14 mouse cellular contexts compared by ENCODE assay signal in the genomic region with DNA sequence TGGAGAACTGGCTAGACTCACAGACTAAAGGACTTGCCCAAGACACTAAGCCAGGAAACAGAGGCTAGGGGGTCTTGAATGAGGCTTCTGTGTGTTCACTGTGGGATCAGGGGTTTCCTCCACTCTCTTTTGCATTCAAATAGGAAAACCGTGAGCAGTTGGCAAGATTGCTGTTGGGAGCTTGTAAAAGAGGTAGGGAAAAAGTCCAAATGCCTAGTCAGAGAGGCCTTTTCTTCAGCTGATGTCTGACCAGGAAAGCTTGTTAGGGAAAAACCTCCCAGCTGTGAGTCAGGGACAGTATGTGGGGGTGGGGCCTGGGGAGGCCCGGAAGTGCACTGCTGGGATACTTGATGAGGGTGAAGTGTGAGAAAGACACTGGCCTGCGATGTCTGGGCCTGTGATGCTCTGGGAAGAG. TPM values are rescaled to one million over a fixed set of nuclear protein-coding genes. Genes with fewer than 3 reads are reported as not detected.
A peak's percentile ranks its signal among the peaks of the same experiment; 100 is the strongest.
DNase-seq lines count a peak whose midpoint lies in the region; ATAC-seq and TF ChIP-seq lines count a peak whose summit lies in the region.
"Had no signal": no experiment of that assay in that cellular context is flagged by ENCODE, and none has a peak within 500 bp of the region (broad histone marks: within the 10 kb centered on the region; RNA-seq: fewer than 3 reads in every experiment).

No protein-coding gene starts in this region.

- no peaks in the 10 kb centered on the region for H3K27me3 ChIP-seq in kidney, embryonic 15.5 days
- H3K27me3 ChIP-seq in hindbrain, embryonic 15.5 days, result no peaks in the 10 kb centered on the region; the same call in 1 of the 2 replicates
- H3K27me3 ChIP-seq in midbrain, postnatal 0 days (ENCODE audit: insufficient read depth, low read length), result no peaks in the 10 kb centered on the region

- no peak for TF ChIP-seq CTCF in midbrain, postnatal 0 days (IDR thresholded peaks at IDR 0.05)

- peak; percentile 18 to 44 for DNase-seq in kidney, postnatal 4 days
- peak; percentile 93 for DNase-seq in R1 (ENCODE audit: low read depth, low spot score)
- DNase-seq in midbrain, postnatal 0 days (ENCODE audit: low spot score), result peak; percentile 66
- no peak for DNase-seq in adrenal gland, adult 18-20 months (ENCODE audit: low spot score in 2 of 2)
- DNase-seq in heart, postnatal 36 days, result no peak
- DNase-seq in retina, embryonic 14.5 days (ENCODE audit: low spot score), result no peak
- DNase-seq: adrenal gland, adult 8-10 months; cerebellum, adult 2 months had no signal

- intact Hi-C loops in heart, postnatal 36 days (cut with DNase I), result no loop called here

- H3K4me3 ChIP-seq in kidney, embryonic 15.5 days (replicated peaks), result no peak overlapping the region
- H3K4me3 ChIP-seq in hindbrain, embryonic 15.5 days, result no peak overlapping the region
- H3K4me3 ChIP-seq in midbrain, postnatal 0 days (ENCODE audit: low read depth, low read length), result no peak overlapping the region
- H3K4me3 ChIP-seq: embryonic facial prominence, embryonic 12.5 days; heart, embryonic 15.5 days; myocyte had no signal

- peaks cover 8% of the 10 kb centered on the region for H3K4me1 ChIP-seq in kidney, embryonic 15.5 days
- no peaks in the 10 kb centered on the region for H3K4me1 ChIP-seq in hindbrain, embryonic 15.5 days (replicated peaks)
- H3K4me1 ChIP-seq in midbrain, postnatal 0 days (ENCODE audit: insufficient read depth, low read length), result no peaks in the 10 kb centered on the region
- H3K4me1 ChIP-seq: embryonic facial prominence, embryonic 12.5 days had no signal

- H3K36me3 ChIP-seq in kidney, embryonic 15.5 days, result no peaks in the 10 kb centered on the region
- H3K36me3 ChIP-seq in hindbrain, embryonic 15.5 days, result no peaks in the 10 kb centered on the region
- H3K36me3 ChIP-seq in midbrain, postnatal 0 days (ENCODE audit: insufficient read depth, low read length), result no peaks in the 10 kb centered on the region
- H3K36me3 ChIP-seq: embryonic facial prominence, embryonic 12.5 days; heart, embryonic 15.5 days had no signal

- no peak overlapping the region for H3K27ac ChIP-seq in kidney, embryonic 15.5 days
- 0 out of 2 replicates have a peak overlapping the region, but pooled peaks have one; percentile 36 for H3K27ac ChIP-seq in hindbrain, embryonic 15.5 days (replicated peaks)
- H3K27ac ChIP-seq in midbrain, postnatal 0 days (ENCODE audit: low read depth, low read length), result peak overlapping the region; percentile 47; the same call in 1 of the 2 replicates
- H3K27ac ChIP-seq: embryonic facial prominence, embryonic 12.5 days; heart, embryonic 15.5 days had no signal

- ATAC-seq in kidney, embryonic 15.5 days (replicated peaks; ENCODE audit: low FRiP score), result no peak
- ATAC-seq in hindbrain, embryonic 15.5 days (ENCODE audit: low FRiP score, low read depth), result peak; percentile 84
- peak; percentile 52; the same call in 1 of the 2 replicates for ATAC-seq in midbrain, postnatal 0 days (ENCODE audit: low FRiP score)
- ATAC-seq: lung, postnatal 0 days had no signal

- H3K4me2 ChIP-seq in kidney, embryonic 15.5 days, result no peak overlapping the region
- H3K4me2 ChIP-seq in hindbrain, embryonic 15.5 days, result no peak overlapping the region
- no peak overlapping the region for H3K4me2 ChIP-seq in midbrain, postnatal 0 days (ENCODE audit: low read depth, low read length, poor library complexity, severe bottlenecking)
- H3K4me2 ChIP-seq: embryonic facial prominence, embryonic 12.5 days; heart, embryonic 15.5 days had no signal

- WGBS in kidney, embryonic 15.5 days, result 8% methylated on average over 3 of the region's 3 CpGs
- WGBS in hindbrain, embryonic 15.5 days, result 9% methylated on average over 3 of the region's 3 CpGs
- WGBS in midbrain, postnatal 0 days, result 23% methylated on average over 3 of the region's 3 CpGs

- no peaks in the 10 kb centered on the region for H3K9me3 ChIP-seq in kidney, embryonic 15.5 days (replicated peaks)
- H3K9me3 ChIP-seq in hindbrain, embryonic 15.5 days, result no peaks in the 10 kb centered on the region
- no peaks in the 10 kb centered on the region for H3K9me3 ChIP-seq in midbrain, postnatal 0 days (ENCODE audit: low read length)
- H3K9me3 ChIP-seq: embryonic facial prominence, embryonic 12.5 days; heart, embryonic 15.5 days had no signal

- H3K9ac ChIP-seq in kidney, embryonic 15.5 days, result no peak overlapping the region
- no peak overlapping the region for H3K9ac ChIP-seq in hindbrain, embryonic 15.5 days
- H3K9ac ChIP-seq in midbrain, postnatal 0 days (replicated peaks; ENCODE audit: low read length, poor library complexity, severe bottlenecking), result no peak overlapping the region
- H3K9ac ChIP-seq: embryonic facial prominence, embryonic 12.5 days; heart, embryonic 15.5 days had no signal

RNA-seq across cellular contexts. Expression of a gene that starts 29.0 kb away (rescaled TPM):
- polyA plus RNA-seq in kidney, embryonic 15.5 days (2015; fragmentation: Nextera tagmentation; extraction: Ambion mirVana), result 42.4 TPM in 2 replicates
- polyA plus RNA-seq in hindbrain, embryonic 15.5 days (2015; fragmentation: Nextera tagmentation; extraction: Ambion mirVana), result 6.0 and 8.1 TPM in 2 replicates
- 8.2 and 8.7 TPM in 2 replicates for total RNA-seq in midbrain, postnatal 0 days (2014; rRNA removed)
- polyA plus RNA-seq in midbrain, postnatal 0 days (2015; fragmentation: Nextera tagmentation; extraction: Ambion mirVana), result 3.1 and 3.8 TPM in 2 replicates
- under 1 TPM in 1 of 2 experiments, not detected in 1; 0.07 TPM for total RNA-seq in adrenal gland, adult 18-20 months (2021)
- total RNA-seq in heart, postnatal 36 days (2021), result 1 to 10 TPM; 1.0 to 1.5 TPM
- polyA plus RNA-seq: myocyte had no signal

Comparison
In these comparisons a context has a peak if more than half of its experiments do, and no peak if none do; other contexts are left out.
1. DNase-seq: peak in kidney, postnatal 4 days (2 of 2), R1 (single experiment) and midbrain, postnatal 0 days (single experiment); none in adrenal gland, adult 18-20 months (0 of 2), heart, postnatal 36 days (0 of 2) and retina, embryonic 14.5 days (single experiment).